Mouse (Mus musculus): ENCODE results near the gene Fbxo42. TPM values are rescaled to one million over a fixed set of nuclear protein-coding genes. Genes with fewer than 3 reads are reported as not detected.

Gene Fbxo42
- 10 to 100 TPM; 13.0 to 13.5 TPM for total RNA-seq (2021)
- long read RNA-seq, experiment 1, full-length matches to known transcripts: 5 of 13 reads
- long read RNA-seq, experiment 1, partial matches to known transcripts: 1 of 13 reads
- long read RNA-seq, experiment 1, other reads (novel, unspliced or antisense): 7 of 13 reads
- long read RNA-seq, experiment 2, full-length matches to known transcripts: 11 of 22 reads
- long read RNA-seq, experiment 2, partial matches to known transcripts: 2 of 22 reads
- long read RNA-seq, experiment 2, other reads (novel, unspliced or antisense): 9 of 22 reads

DNA sequence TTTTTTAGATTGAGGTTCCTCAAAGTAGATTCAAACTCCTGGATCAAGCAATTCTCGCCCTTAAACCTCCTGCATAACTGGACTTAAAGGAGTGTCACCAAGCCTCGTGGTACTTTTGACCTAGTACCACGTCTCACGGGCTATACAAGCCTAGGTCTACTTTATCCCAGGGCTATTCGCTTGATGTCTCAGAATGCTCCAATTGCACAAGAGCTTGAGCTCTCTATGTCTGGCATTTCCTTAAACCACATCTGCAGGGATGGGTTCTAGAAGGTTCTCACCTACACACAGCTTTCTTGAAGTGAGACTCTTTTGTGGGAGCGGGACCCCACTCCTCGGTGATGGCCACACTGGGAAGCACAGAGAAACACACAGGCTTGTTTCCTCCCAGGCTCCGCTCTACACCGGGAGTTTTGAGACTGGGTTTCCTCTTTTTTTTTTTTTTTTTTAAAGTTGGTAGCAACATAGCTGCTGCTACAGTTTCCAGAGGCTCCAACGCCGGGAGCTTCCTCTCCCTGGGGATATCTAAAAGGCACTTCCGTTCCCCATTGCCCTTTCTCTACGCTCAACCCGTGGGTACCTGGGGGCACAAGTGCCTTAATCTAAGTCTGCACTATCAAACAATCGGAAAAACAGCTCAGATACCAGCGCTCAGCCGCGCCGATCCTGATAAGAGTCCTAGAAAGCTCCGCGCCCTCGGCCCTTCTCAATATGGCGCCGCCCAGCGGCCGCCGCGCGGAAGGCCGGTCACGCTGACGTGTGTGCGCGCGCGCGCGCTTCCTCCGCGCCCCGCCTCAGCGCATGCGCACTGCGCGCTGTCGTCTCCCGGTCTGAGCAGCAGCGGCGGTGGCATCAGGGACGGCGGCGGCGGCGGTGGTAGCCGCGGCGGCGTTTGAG lies at the start of gene Fbxo42:
TSS of gene Fbxo42 (plus strand) at position 802 of the 897 bp plus-strand sequence.
- peak; percentile 97 to 98 for DNase-seq
- intact Hi-C loops (cut with DNase I): loop anchor here (5.0 kb wide), 1 partner anchor 55 kb away; no protein-coding TSS in a partner anchor

DNA sequence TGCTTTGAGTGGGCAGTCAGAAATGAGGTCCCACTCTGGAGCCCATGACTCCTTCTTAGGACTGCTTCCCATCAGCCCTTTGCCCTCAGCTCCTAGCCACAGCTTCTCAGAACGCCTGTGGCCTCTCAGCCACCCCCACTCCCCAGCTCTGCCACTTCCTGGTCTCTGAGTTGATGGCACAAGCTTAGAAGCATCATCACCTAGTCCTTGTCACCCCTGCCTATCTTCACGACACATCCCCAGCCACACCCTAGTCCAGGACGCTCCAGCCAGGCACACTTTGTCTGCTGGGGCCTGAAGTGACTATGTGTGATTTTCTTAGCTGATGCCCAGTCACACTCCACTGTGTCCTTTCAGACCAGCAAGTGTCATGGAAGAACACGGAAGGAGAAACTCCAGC lies 48.8 kb upstream of the Fbxo42 start:
- intact Hi-C loops (cut with DNase I): no loop called here
- DNase-seq: no peak

DNA sequence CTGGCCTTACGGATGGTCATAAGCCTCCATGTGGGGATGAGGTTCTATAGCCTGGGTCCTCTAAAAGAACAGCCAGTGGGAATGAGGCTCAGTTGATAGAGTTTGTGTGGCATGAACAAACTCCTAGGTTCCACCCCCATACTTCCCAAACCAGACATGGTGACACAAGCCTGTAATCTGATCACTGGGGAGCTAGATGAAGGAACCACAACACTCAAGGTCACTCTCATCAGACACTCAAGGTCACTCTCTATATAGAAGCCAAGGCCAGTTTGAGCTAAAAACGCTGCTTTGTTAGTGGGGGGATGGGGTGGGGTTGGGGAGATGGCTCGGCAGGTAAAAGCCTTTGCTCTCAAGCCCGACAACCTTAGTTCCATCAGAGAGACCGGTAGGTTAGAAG lies 47.8 kb upstream of the Fbxo42 start:
- intact Hi-C loops (cut with DNase I): no loop called here
- no peak for DNase-seq

DNA sequence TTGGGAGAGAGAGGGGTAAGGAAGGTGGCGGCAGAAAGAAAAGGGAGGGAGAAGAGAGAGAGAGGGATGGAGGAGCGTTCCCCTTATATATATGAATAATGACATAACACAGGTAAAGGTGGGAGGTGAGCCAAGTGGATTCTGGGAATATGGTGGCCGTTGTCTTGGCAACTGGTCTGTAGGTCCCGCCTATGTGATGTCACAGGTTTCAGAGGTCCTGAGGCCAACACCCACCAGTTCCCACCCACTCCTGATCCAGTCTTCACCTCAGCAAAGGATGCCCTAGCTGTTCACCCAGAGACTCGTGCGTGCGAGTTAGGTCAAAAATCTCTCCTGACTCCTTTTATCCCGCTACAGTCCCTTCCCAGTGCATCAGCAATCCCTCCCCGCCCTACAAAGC lies 46.4 kb upstream of the Fbxo42 start:
- intact Hi-C loops (cut with DNase I): loop anchor here (1.0 kb wide), 1 partner anchor 20 kb away; no protein-coding TSS in a partner anchor
- no peak for DNase-seq

DNA sequence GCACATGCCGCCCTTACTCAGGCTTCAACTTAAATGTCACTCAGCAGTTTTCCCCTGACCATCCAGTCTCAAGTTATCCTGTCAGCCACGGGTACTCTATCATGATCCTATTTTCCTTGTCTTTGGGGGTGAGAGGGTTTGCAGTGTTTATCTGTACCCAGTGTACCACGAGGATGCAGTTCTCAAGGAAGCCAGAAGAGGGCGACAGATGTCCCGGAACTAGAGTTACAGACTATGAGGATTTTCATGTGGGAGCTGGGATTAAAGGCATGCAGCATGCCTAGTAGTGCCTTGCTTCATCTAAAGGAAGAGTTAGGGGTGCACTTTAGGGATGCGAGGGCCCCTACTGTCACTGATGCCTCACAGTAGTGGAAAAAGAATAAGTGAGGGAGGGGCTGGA lies 45.9 kb upstream of the Fbxo42 start:
- DNase-seq: no peak

DNA sequence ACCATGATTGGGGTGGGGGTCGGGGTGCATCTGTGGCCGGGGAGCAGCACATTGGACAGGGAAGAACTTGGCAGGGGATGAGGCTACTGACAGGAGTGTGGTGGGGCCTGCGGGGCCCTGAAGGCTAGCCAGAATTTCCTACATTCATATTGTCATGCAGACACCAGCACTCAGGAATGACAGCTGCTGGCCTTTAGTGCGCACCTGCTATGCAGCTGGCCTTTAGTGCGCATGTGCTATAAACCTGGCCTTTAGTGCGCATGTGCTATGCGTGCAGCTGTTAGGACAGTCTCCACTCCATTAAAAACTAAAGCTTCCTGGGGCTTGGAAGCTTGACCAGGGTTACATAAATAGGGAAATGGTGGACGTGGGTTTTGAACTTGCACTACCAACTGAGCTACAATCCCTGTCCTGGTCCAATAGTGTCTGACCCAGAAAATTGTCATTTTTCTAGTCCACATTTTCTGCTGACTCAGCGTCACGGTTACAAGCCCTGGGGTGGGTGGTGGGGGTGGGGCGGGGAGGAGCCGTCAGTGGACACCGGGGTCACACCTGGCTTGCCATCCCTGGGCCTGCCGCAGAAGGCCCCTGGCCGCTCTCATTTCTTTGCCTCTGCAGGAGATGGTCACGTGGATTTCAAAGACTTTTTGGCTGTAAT lies 41.1 kb upstream of the Fbxo42 start:
- no peak for DNase-seq
- intact Hi-C loops (cut with DNase I): no loop called here

More for the DNA sequence above, 45.9 kb upstream of the Fbxo42 start:
- intact Hi-C loops (cut with DNase I): loop anchor here (1.0 kb wide), 1 partner anchor 19 kb away; no protein-coding TSS in a partner anchor

DNA sequence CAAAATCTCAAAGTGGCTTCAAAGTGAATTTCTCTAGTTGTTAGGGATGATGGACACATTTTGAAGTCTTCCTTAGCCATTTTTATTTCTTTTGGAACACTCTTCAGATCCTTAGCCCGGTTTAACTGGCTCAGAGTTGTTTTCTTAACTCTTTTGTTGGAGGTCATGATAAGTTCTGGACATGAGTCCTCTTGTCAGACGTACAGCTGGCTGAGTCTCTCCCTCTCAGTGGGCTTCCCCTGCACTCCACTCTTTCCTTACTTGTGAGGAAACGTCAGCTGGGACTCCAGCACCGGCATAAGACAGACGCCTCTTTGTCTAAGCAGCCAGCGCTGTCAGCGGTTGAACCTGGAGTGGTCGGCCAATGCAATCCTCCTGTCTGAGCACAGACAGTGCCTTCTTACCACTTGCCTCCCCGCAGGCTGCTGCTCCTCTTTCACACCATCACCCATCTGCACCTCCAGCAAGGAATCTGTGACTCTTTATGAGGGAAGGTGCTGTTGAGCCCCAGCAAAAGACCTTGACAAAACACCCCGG lies 39.4 kb upstream of the Fbxo42 start:
- no peak for DNase-seq
- intact Hi-C loops (cut with DNase I): no loop called here

DNA sequence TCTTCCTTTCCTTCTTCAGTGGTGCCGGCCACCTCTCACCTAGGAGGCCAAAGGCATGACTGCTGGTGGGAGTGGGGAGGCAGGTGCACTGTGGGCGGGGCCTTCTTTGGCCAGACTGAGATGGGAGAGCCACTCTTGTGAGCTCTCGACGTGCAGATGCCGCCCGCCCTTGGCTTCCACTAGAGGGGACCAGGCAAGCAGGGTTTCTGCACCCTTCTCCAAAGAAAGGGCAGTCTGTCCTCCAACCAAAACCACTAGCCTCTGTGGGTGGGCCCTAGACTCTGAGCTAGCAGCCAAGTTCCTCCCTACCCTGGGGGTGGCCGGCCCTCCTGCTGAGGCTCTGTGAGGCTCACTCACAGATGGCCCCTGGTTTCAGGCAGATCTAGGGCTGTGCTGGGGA lies 33.9 kb upstream of the Fbxo42 start:
- intact Hi-C loops (cut with DNase I): no loop called here

DNA sequence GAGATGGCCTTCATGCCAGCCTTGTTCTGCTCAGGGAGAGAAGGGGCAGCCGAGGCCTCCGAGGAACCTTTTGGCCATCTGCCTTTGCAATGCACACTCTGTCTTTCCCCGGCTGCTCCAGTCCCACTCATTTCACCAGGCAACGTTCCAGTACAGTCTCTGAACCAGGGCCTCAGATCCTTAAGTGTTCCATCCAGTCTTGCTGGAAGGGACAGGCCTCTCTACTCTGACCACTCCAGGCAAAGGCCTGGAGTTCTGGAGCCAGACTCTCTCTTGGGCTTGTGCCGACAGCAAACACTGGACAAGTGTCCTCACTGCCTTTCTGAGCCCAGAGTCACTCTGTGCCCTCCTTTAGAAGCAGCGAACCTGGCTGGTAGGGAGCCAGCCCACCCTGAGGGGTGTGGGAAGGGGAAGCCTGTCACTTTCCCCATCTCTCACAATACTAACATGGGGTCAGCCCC lies 33.2 kb upstream of the Fbxo42 start:
- intact Hi-C loops (cut with DNase I): no loop called here
- DNase-seq: peak; percentile 33 to 48

More for the DNA sequence above, 33.9 kb upstream of the Fbxo42 start:
- DNase-seq: no peak

DNA sequence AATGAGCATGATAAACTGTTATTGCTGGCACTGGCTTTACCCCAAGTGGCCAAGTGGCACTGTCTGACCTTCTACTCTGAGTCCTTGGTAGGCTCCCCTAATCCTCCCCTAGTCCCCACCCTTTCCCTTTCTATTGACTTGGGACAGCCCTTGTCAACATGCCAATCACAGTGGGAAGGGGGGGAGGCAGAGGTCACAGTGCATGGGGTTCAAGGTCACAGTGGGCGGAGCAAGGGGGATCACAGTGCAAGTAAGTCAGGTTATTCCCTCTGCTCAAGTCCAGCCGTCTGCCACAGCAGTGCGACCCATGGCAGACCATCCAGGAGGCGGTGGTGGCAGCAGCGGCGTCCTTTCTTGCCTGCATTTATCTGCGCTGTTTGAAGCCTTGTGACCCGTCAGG lies 32.3 kb upstream of the Fbxo42 start:
- DNase-seq: no peak
- intact Hi-C loops (cut with DNase I): no loop called here

DNA sequence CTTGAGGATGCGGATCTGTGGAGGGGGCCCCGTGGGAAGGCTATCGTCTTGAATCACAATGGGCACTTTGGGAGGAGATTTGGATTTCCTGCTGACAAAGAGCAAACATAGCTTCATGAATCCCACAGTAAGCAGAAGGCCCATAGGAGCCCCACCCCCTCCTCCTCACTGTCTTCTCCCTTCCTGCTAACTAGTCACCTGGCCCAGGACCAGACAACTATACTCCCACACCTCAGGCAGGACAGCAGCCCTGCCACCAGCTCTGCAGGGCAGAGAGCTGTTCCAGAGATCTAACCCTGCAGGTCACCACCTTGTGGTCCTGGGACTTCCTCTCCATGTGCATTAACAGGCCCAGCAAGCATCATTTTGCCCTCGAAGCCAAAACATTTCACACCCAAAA lies 29.0 kb upstream of the Fbxo42 start:
- intact Hi-C loops (cut with DNase I): no loop called here
- no peak for DNase-seq

DNA sequence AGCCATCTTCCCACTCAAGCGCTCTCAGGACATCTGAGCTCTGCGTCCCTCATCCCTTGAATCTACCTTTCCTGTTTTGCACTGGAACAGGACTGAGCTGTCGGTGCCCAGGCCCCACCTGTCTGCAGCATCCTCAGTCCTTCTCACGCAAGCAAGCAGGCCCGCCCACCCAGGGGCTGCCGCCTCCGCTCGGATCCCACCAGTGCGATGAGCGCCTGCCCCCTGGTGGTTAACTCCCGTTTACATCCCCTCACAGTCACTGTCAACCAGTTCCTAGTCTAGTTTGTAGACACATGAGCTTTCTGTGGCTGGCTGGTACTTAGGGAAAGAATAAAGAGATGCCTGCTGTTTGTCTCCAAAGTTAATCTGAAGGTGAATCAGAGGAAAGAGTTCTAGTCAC lies 27.0 kb upstream of the Fbxo42 start:
- intact Hi-C loops (cut with DNase I): loop anchor here (1.0 to 5.0 kb wide), 2 partner anchors 19 to 53 kb away; no protein-coding TSS in a partner anchor
- peak; percentile 61 to 73 for DNase-seq

DNA sequence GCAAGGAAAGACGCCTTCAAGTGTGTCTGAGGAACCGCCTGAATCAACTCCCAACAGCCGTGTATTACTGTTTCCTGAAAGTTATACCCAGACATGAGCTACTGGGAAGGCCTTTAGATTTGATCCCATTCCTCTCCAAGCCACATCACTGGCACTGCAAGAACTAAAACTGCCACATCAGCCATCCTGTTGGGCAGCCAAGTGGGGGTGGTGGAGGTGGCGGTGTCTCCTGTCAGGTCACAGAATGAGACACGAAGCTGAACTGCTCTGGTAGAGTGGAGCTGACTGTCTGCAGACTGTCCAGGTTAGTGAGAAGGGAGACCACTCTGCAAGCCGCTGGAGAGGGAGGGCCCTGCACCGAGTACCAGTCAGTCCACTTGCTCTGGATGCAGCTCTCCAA lies 25.1 kb upstream of the Fbxo42 start:
- DNase-seq: no peak
- intact Hi-C loops (cut with DNase I): loop anchor here (5.0 kb wide), 1 partner anchor 55 kb away; no protein-coding TSS in a partner anchor

DNA sequence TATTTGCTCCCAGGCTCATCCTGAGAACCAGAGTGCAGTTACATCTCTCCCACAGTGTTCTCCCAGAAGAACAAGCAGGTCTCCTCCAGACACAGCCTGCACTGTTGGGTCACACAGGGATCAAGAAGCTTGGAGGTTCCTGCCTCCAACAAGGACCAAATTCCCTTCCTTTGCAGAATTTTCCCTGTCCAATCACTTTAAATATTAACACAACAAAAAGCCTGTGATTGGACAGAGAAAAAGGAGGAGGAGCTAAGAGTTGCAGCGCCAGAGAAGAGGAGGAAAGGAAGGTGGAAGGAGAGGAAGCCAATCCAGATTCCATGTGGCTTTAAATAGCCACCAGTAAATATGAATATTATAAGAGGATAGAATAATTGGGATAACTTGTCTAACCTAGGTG lies 24.6 kb upstream of the Fbxo42 start:
- intact Hi-C loops (cut with DNase I): loop anchor here (5.0 kb wide), 1 partner anchor 56 kb away; no protein-coding TSS in a partner anchor
- DNase-seq: no peak

DNA sequence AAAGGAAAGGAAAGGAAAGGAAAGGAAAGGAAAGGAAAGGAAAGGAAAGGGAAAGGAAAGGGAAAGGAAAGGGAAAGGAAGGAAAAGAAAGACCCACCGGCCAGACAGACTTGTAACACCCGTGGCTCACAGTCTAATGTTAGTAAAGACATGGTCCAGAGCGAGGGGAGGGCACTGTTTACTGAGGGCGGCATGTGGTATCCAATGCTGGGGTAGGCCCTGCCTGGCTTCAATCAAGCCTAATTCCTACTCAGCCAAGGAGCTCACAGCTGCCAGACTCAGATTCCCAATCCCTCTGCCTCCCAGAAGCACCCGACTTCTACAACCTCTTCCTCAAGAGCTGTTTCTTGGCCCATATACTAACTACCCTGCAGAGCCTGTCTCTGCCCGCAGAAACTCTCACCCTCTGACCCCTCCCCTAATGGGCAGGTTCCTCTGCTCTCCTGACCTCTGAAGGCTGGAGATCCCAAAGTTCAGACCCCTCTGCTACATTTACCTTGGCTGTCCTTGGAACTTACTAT lies 18.5 kb upstream of the Fbxo42 start:
- intact Hi-C loops (cut with DNase I): no loop called here

DNA sequence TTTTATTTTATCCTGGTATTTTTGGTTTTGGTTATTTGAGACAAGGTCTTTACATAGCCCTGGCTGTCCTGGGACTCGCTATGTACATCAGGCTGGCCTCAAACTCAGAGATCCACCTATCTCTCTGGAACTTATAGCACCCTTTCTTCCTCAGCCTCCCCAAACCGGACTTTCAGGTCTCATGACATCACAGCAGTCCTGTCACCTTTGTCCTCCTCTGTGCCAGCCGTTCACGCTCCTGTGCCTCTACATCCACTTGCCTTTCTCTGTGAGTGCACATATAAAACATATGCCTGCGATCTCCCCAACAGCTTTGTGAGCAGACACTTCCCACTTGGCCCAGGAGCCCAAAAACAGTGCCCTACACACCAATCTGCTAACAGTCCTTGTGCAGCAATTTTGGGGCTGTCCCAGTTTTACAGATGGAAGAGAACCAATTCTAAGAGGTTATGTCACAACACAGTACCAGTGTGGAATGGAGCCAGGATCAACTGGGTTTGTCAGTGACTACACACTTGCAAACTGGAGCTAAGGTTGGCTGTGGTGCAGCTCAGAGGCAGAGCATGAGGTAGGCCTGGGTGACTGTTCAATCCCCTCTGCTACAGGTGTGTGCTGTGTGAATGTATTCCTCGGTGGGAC lies 16.9 kb upstream of the Fbxo42 start:
- DNase-seq: no peak
- intact Hi-C loops (cut with DNase I): no loop called here

More for the DNA sequence above, 18.5 kb upstream of the Fbxo42 start:
- no peak for DNase-seq

DNA sequence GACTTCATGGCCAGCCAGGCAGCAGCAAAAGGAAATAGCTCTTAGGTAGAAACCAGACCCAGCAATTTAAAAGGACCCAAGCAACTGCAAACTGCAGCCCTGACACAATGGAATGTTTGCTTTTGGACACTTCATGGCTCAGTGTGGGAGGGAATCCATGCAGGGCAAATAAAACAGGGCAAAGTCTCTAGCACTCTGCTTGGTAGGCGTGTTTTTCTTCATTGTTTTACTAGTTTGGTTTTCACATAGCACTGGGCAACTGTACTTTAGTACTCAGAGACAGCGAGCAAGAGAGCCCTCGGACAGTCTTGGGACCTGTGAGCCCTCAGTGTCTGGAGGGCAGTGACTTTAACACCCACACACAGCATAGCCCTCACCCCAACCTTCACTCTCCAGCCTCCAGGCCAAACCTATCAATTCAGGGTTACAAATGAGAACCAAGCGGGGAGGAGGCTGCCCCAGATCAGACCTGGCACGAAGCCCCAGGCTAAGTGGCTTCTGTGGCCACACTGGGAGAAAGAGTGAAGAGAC lies 16.1 kb upstream of the Fbxo42 start:
- no peak for DNase-seq
- intact Hi-C loops (cut with DNase I): no loop called here

DNA sequence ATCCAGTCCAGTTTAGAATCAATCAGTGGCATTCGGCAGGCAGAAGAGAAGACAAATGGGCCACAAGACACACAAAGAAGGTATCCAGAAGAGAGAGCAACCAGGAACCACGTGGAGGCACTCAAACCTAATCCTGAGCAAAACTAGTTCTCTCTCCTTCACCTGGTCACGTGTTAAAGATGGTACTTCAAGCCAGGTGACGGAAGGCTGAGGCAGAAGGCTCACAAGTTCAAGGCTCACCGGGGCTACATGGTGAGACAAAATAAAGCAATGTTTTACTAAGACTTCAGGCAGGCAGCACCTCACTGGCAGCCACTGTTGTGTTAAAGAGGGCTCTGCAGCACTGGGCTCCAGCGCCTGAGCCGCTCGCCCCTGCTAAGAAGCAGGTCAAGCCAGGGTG lies 15.5 kb upstream of the Fbxo42 start:
- intact Hi-C loops (cut with DNase I): no loop called here
- no peak for DNase-seq

DNA sequence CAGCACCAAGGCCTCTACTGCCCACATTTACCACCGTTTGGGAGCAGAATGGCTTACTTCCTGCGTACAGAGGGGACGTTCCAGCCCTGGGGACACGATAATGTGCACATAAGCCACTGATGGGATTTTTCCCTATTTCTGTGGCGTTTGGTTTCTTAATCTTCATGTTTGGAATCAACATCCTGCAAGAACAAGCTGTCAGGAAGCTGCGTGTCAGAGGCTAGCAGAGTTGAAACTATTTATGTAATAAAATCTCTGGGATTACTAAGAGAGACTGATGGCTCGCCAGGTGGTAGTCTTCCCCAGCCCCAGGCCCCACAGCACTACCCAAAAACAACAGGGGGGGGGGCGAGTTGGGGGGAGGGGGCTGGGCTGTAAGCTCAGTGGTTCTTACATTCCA lies 14.5 kb upstream of the Fbxo42 start:
- no peak for DNase-seq
- intact Hi-C loops (cut with DNase I): no loop called here

Data from heart, postnatal 14 days (tissue).